Mouse (Mus musculus) adrenal gland, adult 2 months (tissue): Measurements from ENCODE around the gene Tmc2. TPM values are rescaled to one million over a fixed set of nuclear protein-coding genes. Genes with fewer than 3 reads are reported as not detected.

Source experiments
- DNase-seq: peaks from one replicate; pipeline ENCODE4 v3.0.0; 2021
- polyA plus RNA-seq: library from polyadenylated mRNA; depleted of rRNA; stranded (reverse); fragments of >200 nt; gene quantifications from 2 replicates; pipeline ENCODE4 v1.2.3, GENCODE M21; 2012; rRNA removed
- total RNA-seq, 2 experiments: library from RNA; stranded (reverse); gene quantifications; 2 replicates each; pipeline ENCODE4 v1.2.3; 2021

Tmc2 gene
- total and polyA plus RNA-seq, 3 experiments: not detected

DNA sequence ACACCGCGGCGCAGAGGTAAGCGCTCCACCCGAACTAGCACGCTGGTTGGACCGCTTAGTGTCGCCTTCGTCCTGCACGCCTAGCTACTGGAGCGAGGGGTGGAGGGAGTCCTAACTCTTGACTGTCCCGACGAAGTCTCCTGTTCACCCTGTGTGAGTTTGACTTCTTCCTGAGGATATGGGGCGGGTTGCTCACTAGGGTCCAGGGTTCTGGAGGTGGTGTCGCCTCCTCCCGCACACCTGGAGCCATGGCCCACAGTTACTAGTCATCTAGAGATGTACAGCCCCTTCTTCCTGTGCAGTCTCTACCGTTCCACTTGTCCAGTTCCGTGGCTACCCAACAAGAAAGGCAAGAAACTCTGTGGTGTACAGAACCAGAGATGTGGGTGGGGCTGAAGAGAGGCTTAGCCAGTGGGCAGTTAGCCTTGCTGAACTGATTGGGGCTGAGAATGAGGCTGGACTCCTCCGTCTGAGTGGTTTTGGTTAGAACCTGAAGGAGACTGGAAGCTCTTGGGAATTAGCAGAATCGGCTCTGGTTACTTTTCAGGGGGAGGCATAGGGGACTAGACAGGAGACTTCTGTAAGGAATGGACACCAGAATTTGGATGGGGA lies 101.2 kb downstream of the Tmc2 start:
- no peak for DNase-seq

DNA sequence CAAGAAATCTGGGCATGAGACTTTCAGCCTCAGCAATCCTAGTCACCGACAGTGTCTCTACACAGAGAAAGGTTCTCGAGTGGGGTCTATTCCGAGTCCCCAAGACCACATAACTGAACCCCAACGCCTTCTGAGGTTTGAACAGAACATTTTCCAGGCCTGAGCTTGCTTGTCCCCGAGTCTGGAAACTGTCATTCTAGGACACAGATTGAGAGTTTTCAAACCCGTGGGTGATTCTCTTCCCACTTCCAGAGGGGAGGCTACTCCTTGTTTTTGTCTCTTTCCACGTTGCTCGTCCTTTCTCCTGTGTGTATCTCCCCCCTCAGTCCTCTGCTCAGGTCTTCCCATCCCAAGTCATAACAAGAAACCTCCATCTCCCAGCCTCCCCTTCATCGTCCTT lies 102.6 kb downstream of the Tmc2 start:
- no peak for DNase-seq

DNA sequence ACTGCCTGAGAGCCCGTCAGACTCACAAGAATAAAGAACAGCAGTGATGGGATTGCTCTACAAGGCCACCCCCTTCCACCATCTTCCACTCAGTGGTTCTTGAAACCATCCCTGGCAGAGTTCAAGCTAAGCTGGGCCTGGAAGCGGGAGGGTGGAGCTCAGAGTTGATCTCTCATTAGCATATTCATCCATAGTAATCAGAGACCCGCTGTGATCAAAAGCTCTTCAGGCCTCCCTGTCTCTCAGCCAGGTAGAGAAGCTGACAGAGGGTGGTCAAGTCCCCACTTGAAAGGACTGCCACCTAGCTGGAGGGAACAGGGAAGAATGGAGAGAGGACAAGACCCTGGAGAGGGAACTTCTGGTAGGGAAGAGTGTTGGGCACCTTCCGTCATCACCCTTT lies 108.0 kb downstream of the Tmc2 start:
- DNase-seq: no peak

Other genes with a start within 250 kb of the Tmc2 start
- 1 to 10 TPM in 1 of 2 experiments, under 1 TPM in 1; 0.48 to 3.3 TPM for gene Tgm3, start 182.8 kb upstream of the Tmc2 start, total RNA-seq
- 0.65 and 1.2 TPM in 2 replicates for gene Tgm3, start 182.8 kb upstream of the Tmc2 start, polyA plus RNA-seq
- not detected for gene Tgm6, start 82.8 kb upstream of the Tmc2 start, total RNA-seq
- gene Tgm6, start 82.8 kb upstream of the Tmc2 start, polyA plus RNA-seq: not detected in 2 replicates
- 100 to 1,000 TPM; 112 to 187 TPM for gene Snrpb, start 15.8 kb upstream of the Tmc2 start, total RNA-seq
- 350 and 452 TPM in 2 replicates for gene Snrpb, start 15.8 kb upstream of the Tmc2 start, polyA plus RNA-seq
- 100 to 1,000 TPM in 1 of 2 experiments, 10 to 100 TPM in 1; 83.3 to 111 TPM for gene Nop56, start 79.2 kb downstream of the Tmc2 start, total RNA-seq
- 38.7 and 57.7 TPM in 2 replicates for gene Nop56, start 79.2 kb downstream of the Tmc2 start, polyA plus RNA-seq
- 100 to 1,000 TPM; 522 to 542 TPM for gene Idh3b, start 89.4 kb downstream of the Tmc2 start, total RNA-seq
- 195 and 222 TPM in 2 replicates for gene Idh3b, start 89.4 kb downstream of the Tmc2 start, polyA plus RNA-seq
- 1 to 10 TPM; 3.3 to 3.9 TPM for gene Ebf4, start 100.0 kb downstream of the Tmc2 start, total RNA-seq
- 12.1 and 15.3 TPM in 2 replicates for gene Ebf4, start 100.0 kb downstream of the Tmc2 start, polyA plus RNA-seq
- gene Cpxm1, start 202.4 kb downstream of the Tmc2 start, total RNA-seq: 1 to 10 TPM; 5.0 to 7.7 TPM
- 8.8 and 10.5 TPM in 2 replicates for gene Cpxm1, start 202.4 kb downstream of the Tmc2 start, polyA plus RNA-seq
- not detected for gene Gm28372, start 210.0 kb downstream of the Tmc2 start, total RNA-seq
- not detected in 2 replicates for gene Gm28372, start 210.0 kb downstream of the Tmc2 start, polyA plus RNA-seq
- 1 to 10 TPM in 1 of 2 experiments, not detected in 1; 1.0 TPM for gene 1700020A23Rik, start 210.1 kb downstream of the Tmc2 start, total RNA-seq
- gene 1700020A23Rik, start 210.1 kb downstream of the Tmc2 start, polyA plus RNA-seq: not detected in 2 replicates
- not detected for gene Tmem239, start 211.3 kb downstream of the Tmc2 start, total RNA-seq
- 0.08 TPM in 1 of 2 replicates, not detected in the other for gene Tmem239, start 211.3 kb downstream of the Tmc2 start, polyA plus RNA-seq
- 10 to 100 TPM; 55.4 to 57.0 TPM for gene Vps16, start 229.1 kb downstream of the Tmc2 start, total RNA-seq
- 44.8 and 44.9 TPM in 2 replicates for gene Vps16, start 229.1 kb downstream of the Tmc2 start, polyA plus RNA-seq
- 10 to 100 TPM; 15.4 to 17.2 TPM for gene Pced1a, start 229.5 kb downstream of the Tmc2 start, total RNA-seq
- 40.8 and 43.3 TPM in 2 replicates for gene Pced1a, start 229.5 kb downstream of the Tmc2 start, polyA plus RNA-seq